Mouse (Mus musculus) E14TG2a.4 (cell line): ENCODE data around the gene Lrrc8d.

Source experiments
- H3K27me3 ChIP-seq: 2 replicates; pipeline ENCODE4 v1.6.1; 2014; ENCODE audit warnings: low read length, control low read depth; ENCODE audit not compliant: insufficient read depth
- H3K36me3 ChIP-seq: 2 replicates; pipeline ENCODE4 v1.6.1; 2014; ENCODE audit warnings: low read length, control low read depth; ENCODE audit not compliant: insufficient read depth
- H3K4me1 ChIP-seq: replicated peaks from 2 replicates; pipeline ENCODE4 v1.6.1; 2014; ENCODE audit warnings: low read depth, low read length, control low read depth
- H3K4me3 ChIP-seq: replicated peaks from 2 replicates; pipeline ENCODE4 v1.5.1; 2014; ENCODE audit warnings: mild to moderate bottlenecking, low read length
- H3K9me3 ChIP-seq: 2 replicates; pipeline ENCODE4 v1.6.1; 2014; ENCODE audit warnings: low read length, control low read depth
- CTCF ChIP-seq: conservative IDR thresholded peaks from 2 replicates; pipeline ENCODE4 v1.5.1; 2014; ENCODE audit warnings: low read length
- NANOG ChIP-seq: IDR thresholded peaks from 2 replicates; pipeline ENCODE4 v1.6.1; 2014; ENCODE audit warnings: borderline replicate concordance, low read length, mixed read lengths
- POU5F1 ChIP-seq: IDR thresholded peaks from 2 replicates; pipeline ENCODE4 v1.6.1; 2014; ENCODE audit warnings: low read length, borderline replicate concordance

Lrrc8d gene

DNA sequence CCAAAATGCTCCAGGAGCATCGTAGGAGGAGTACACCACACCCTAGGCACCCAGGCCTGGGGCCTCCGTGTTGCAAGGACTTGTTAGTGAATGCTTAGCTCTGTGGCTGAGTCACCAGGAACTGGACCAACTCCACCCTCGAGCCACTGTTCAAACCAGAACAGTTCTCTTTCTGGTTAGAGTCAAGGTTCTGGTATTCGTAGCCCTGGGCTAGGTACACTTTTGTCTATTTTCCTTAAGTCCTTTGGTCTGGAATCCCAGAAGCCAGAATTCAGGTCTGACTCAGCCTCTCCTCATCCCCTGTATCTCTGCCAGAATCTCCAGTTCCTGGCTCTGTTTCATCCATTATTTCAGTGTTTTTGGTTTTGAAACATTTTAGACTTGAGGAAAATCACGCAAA is 79.6 kb downstream of the Lrrc8d start:
- Histone ChIP-seq H3K9me3 (no peaks in the 10 kb centered on the region), H3K36me3 (peaks cover 20% of the 10 kb centered on the region), H3K27me3 (no peaks in the 10 kb centered on the region), H3K4me1 (peaks cover 59% of the 10 kb centered on the region), H3K4me3 (no peak overlapping the region)
- TF ChIP-seq NANOG (no peak), CTCF (no peak), POU5F1 (no peak)

- H3K36me3 ChIP-seq, result peaks cover 31% of the 10 kb centered on the region
- no peaks in the 10 kb centered on the region for H3K27me3 ChIP-seq
- H3K9me3 ChIP-seq, result no peaks in the 10 kb centered on the region
- H3K4me3 ChIP-seq, result no peak overlapping the region
- H3K4me1 ChIP-seq, result peaks cover 49% of the 10 kb centered on the region
- TF ChIP-seq CTCF, result no peak
- no peak for TF ChIP-seq POU5F1
- no peak for TF ChIP-seq NANOG
Observed at GRCm38 (mm10) chr5:105783848-105784247, 84.1 kb downstream of the Lrrc8d start.

DNA sequence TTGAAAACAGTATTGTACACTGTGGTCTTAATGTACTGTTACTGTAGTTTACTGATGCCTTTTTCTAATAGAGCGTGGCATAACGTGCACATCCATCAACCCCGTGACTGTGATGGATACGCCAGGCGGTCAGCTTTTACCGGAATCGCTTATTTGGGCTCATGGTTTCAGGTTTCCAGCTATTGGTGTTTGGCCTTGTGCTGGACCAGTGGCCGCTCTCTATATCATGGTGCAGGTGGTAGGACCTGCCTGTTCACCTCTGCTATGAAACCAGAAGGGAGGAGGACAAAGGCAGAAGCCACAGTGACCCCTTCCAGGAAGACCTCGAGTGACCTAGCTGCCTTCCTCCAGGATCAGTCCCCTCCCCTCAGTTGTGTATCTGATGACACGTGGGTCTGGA is 85.0 kb downstream of the Lrrc8d start:
- Histone ChIP-seq H3K4me3 (no peak overlapping the region), H3K27me3 (no peaks in the 10 kb centered on the region), H3K36me3 (peaks cover 35% of the 10 kb centered on the region), H3K4me1 (peaks cover 47% of the 10 kb centered on the region), H3K9me3 (no peaks in the 10 kb centered on the region)
- TF ChIP-seq POU5F1, result no peak
- no peak for TF ChIP-seq CTCF
- TF ChIP-seq NANOG, result no peak

- TF ChIP-seq CTCF, result no peak
- no peak for TF ChIP-seq POU5F1
- TF ChIP-seq NANOG, result no peak
- Histone ChIP-seq H3K4me3 (no peak overlapping the region), H3K9me3 (no peaks in the 10 kb centered on the region), H3K4me1 (peaks cover 64% of the 10 kb centered on the region), H3K27me3 (no peaks in the 10 kb centered on the region), H3K36me3 (peaks cover 32% of the 10 kb centered on the region)
Observed at GRCm38 (mm10) chr5:105787577-105787976, 87.8 kb downstream of the Lrrc8d start.

GRCm38 (mm10) chr5:105789801-105790200 is 90.0 kb downstream of the Lrrc8d start:
- TF ChIP-seq POU5F1 (no peak), CTCF (no peak), NANOG (no peak)
- Histone ChIP-seq H3K4me1 (peaks cover 74% of the 10 kb centered on the region), H3K9me3 (no peaks in the 10 kb centered on the region), H3K4me3 (no peak overlapping the region), H3K27me3 (no peaks in the 10 kb centered on the region), H3K36me3 (peaks cover 32% of the 10 kb centered on the region)

GRCm38 (mm10) chr5:105792331-105792801 is 92.6 kb downstream of the Lrrc8d start:
- H3K4me1 ChIP-seq, result peaks cover 60% of the 10 kb centered on the region
- peak overlapping the region; percentile 54 for H3K4me3 ChIP-seq
- peaks cover 28% of the 10 kb centered on the region for H3K36me3 ChIP-seq
- no peak for TF ChIP-seq CTCF
- H3K9me3 ChIP-seq, result no peaks in the 10 kb centered on the region
- H3K27me3 ChIP-seq, result no peaks in the 10 kb centered on the region

DNA sequence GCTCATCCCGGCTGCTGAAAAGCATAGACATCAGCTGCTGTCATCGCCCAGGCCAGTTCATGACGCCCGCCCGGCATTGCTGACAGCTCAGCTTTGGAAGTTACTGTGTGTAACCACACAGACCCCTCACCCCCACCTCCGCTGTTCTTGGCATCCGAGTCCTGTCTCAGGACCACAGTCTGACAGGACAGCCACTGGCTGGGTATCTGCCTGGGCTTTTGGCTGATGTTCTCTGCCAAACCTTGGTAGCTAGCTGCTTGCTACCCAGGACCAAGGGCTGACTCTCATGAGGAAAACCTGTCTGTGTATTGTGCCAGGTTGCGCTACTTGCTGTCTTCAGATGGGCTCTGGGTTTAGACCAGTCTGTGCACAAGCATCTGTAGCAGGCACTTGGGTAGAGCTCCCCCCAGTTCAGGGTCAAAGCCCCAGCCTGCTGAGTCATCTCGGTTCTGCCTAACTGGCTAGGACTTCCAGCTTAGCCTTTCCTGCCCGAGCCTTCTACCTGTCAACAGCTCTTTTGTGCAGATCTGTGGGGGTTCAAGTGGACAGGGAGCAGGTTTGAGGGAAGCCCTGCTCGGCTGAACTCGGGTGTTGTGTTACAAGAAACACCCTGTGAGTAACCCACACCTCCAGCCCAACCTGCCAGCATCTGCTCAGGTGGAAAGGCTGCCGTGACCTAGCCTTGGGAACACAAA is 93.2 kb downstream of the Lrrc8d start:
- Histone ChIP-seq H3K4me3 (peak overlapping the region; percentile 54), H3K4me1 (peaks cover 60% of the 10 kb centered on the region), H3K9me3 (no peaks in the 10 kb centered on the region), H3K27me3 (no peaks in the 10 kb centered on the region), H3K36me3 (peaks cover 23% of the 10 kb centered on the region)
- no peak for TF ChIP-seq CTCF
- TF ChIP-seq POU5F1, result no peak

DNA sequence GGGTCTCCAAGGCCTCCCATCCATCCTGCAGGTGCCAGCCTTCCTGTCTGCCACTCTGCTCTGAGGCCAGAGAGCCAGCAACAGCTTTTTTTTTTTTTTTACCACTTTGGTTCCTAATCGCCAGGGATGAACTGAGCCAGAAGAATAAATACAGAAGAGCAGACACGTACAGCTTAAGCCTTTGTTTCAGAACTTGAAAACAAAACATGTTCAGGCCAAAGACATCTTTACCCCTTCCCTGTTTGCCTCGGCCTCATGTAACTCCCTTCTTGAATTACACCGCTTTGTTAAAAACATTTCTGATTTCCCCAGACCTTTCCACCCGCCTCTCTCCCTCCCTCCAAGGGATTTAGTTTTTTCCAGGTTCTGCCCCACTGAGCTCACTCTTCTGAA is 93.8 kb downstream of the Lrrc8d start:
- H3K27me3 ChIP-seq, result no peaks in the 10 kb centered on the region
- H3K36me3 ChIP-seq, result peaks cover 17% of the 10 kb centered on the region
- TF ChIP-seq POU5F1 (no peak), NANOG (no peak), CTCF (no peak)
- peak overlapping the region; percentile 54; the same call in 1 of the 2 replicates for H3K4me3 ChIP-seq
- H3K4me1 ChIP-seq, result peaks cover 60% of the 10 kb centered on the region
- no peaks in the 10 kb centered on the region for H3K9me3 ChIP-seq

GRCm38 (mm10) chr5:105798421-105798820 is 98.7 kb downstream of the Lrrc8d start:
- H3K4me1 ChIP-seq, result peaks cover 47% of the 10 kb centered on the region
- peaks cover 11% of the 10 kb centered on the region for H3K36me3 ChIP-seq
- no peak overlapping the region for H3K4me3 ChIP-seq
- TF ChIP-seq CTCF (no peak), POU5F1 (no peak), NANOG (no peak)
- no peaks in the 10 kb centered on the region for H3K9me3 ChIP-seq
- no peaks in the 10 kb centered on the region for H3K27me3 ChIP-seq
